Mouse (Mus musculus): Measurements from ENCODE around the gene Rnf144a.

The Rnf144a gene

GRCm38 (mm10) chr12:26323783-26324364, 91.2 kb downstream of the Rnf144a start:
- DNase-seq (ENCODE audit: low spot score) = no peak

DNA sequence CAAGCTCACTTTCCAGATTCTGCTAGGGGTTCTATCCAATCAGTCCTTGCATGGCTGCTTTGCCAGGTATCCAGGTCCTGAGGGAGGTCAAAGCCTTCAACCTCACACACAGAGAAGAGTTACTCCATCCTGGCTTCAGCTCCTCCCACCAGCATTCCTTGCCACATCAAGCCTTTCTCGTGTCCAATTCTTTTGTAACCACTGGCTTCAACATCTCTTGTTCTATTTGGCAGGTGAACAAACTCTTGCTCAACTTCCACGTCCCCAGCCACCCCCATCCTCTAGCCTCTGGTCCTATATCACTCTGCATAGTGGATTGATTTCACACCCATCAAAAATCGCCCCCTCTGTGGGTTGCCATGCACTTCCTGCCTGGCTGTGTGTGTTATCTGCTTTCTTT, 98.8 kb downstream of the Rnf144a start:
- DNase-seq (ENCODE audit: low spot score) = no peak

DNA sequence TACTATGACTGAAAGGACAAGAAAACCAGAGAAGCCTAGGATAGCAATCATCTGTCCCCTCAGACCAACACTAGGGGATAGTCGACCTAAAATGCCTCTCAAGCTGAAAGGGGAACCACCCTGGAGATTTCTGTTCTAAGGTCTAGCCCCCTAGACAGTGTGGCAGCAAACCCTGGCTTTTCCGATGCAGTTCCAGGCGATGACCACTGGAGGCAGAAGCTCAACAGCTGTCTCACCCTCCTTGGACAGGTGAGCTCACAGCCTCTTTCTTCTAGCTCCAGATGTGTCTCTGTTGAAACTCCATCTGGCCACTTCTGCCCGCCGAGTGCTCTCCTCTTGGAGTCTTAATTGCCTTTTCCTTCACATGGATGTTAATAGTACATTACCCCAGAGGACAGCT, 100.1 kb downstream of the Rnf144a start:
- peak; percentile 50 for DNase-seq (ENCODE audit: low spot score)

DNA sequence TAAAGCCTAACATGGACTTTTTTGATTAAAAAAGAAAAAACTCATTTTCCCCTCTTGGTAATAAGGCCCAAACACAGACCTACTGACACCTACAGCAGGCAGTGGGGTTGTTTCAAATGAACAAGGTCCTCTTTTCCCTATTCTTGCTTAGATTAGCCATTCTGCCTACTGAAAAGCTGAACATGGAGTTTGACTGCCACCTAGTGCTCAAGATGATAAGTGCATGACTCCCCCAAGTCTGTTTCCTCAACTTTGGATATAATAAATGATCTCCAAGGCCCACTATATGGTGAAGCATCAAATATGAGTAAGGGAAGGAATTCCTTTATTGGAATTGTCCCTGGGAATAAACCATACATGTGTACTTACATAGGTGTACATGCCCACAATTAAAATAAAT, 103.5 kb downstream of the Rnf144a start:
- DNase-seq (ENCODE audit: low spot score) = peak; percentile 66

GRCm38 (mm10) chr12:26310247-26310646, 104.8 kb downstream of the Rnf144a start:
- DNase-seq (ENCODE audit: low spot score) = no peak

GRCm38 (mm10) chr12:26302886-26303285, 112.2 kb downstream of the Rnf144a start:
- DNase-seq (ENCODE audit: low spot score) = no peak

- DNase-seq (ENCODE audit: low spot score) = no peak
These were observed 115.5 kb downstream of the Rnf144a start for GRCm38 (mm10) chr12:26299515-26300090.

DNA sequence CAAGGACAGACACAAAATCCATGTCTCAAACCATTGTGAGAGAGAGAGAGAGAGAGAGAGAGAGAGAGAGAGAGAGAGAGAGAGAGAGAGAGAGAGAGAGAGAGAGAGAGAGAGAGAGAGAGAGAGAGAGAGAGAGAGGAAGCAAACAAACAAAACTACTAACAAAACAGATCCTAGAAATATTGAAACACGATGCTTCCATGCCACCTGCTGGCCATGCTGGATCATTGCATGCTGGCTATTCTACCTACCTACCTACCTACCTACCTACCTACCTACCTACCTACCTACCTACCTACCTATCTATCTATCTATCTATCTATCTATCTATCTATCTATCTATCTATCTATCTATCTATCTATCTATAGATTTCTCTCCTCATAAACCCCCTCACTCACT, 119.1 kb downstream of the Rnf144a start:
- peak; percentile 50 for DNase-seq (ENCODE audit: low spot score)

GRCm38 (mm10) chr12:26289200-26289599, 125.9 kb downstream of the Rnf144a start:
- no peak for DNase-seq (ENCODE audit: low spot score)

GRCm38 (mm10) chr12:26288347-26288746, 126.7 kb downstream of the Rnf144a start:
- DNase-seq (ENCODE audit: low spot score) = no peak

DNA sequence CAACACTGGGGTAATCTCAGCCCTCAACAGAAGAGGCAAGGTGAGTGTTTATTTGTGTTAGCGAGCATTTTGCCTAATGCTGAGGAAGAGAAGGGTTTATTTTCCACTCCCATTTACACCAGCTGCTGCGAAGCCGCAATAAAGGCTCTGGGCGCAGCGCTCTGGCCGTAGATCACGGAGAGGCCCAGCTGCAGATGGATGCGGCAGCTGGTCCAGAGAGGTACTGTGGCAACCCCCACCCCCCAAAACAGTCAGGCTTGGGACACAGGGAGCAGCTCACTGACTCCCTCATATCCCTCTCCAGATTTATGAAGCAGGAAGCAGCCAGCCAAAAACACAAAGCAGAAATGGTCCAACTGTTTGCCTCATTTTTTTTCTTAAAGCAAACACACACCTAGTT, 129.1 kb downstream of the Rnf144a start:
- DNase-seq (ENCODE audit: low spot score) = no peak

DNA sequence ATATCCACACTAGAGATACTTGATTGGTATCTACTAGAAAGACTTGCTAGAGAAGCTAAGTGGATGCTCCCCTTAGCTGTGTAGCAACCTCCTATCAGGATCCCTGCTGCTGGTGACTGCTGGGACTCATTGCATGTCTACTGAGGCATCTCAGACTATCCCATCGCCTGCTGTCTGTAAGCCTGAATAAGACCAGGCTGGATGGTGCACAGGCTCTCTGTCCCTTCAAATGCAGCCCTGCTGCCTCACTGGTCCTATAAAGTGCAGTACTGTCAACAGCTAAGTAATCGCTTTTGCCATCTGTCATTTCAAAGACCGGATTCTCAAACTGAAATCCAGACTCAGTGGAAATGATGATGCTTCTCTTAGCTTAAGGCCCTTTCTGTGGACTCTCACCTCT, 129.6 kb downstream of the Rnf144a start:
- DNase-seq (ENCODE audit: low spot score) = no peak

- no peak for DNase-seq (ENCODE audit: low spot score)
These were observed 134.2 kb downstream of the Rnf144a start for GRCm38 (mm10) chr12:26280719-26281480.

DNA sequence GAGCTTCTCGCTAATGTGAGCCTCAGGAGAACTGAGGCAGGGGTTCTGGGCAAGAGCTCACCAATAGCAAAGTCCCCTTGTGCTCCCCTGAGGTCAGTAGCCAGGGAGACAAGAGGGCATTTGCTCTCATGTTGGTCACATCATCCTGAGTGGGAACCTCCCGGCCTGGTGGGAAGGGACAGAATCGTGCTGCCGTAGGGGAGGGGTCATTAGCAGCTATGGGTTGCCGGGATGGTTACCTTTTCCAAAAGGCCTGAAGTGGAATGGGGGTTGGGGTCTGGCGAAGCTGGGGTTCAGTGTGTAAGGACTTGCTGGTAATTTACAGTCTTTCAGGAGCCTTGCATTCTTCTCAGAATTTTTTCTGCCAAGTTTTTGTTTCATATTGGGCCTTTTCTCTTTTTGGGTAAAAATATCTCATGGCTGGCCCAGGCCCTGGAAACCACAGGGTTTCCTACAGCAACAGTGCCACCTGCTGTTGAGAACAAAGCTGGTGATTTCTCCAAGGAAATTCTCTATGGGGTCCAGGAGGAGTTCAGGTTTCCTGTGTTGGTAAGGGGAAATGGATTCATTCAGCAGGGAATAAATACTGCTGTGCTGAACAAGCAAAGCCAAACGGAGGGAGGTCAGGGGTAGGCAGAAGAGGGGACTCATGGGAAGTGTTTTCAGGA, 137.9 kb downstream of the Rnf144a start:
- peak; percentile 81 for DNase-seq (ENCODE audit: low spot score)

- no peak for DNase-seq (ENCODE audit: low spot score)
These were observed 138.5 kb downstream of the Rnf144a start for GRCm38 (mm10) chr12:26276556-26276955.

All from testis, postnatal 10 days (tissue).